Mouse (Mus musculus) embryonic facial prominence, embryonic 15.5 days (tissue): ENCODE measurements around the gene Gdf2. TPM values are rescaled to one million over a fixed set of nuclear protein-coding genes. Genes with fewer than 3 reads are reported as not detected.

ENCODE experiments used
- ATAC-seq: fragments of 200-750 bp; cut with Nextera tagmentation; 2 replicates; pipeline ENCODE4 v1.8.0; 2017; ENCODE audit warnings: low read depth, moderate TSS enrichment; ENCODE audit not compliant: insufficient number of reproducible peaks, low FRiP score, low TSS enrichment
- H3K27ac ChIP-seq: fragments of 300-500 bp; sonication (generic); replicated peaks from 2 replicates; pipeline ENCODE4 v1.5.1; 2015; ENCODE audit warnings: mild to moderate bottlenecking, inconsistent platforms
- H3K27me3 ChIP-seq: fragments of 300-500 bp; sonication (generic); 2 replicates; pipeline ENCODE4 v1.6.1; 2015; ENCODE audit warnings: inconsistent platforms
- H3K36me3 ChIP-seq: fragments of 300-500 bp; sonication (generic); 2 replicates; pipeline ENCODE4 v1.6.1; 2015; ENCODE audit warnings: mild to moderate bottlenecking, inconsistent platforms
- H3K4me1 ChIP-seq: fragments of 300-500 bp; sonication (generic); 2 replicates; pipeline ENCODE4 v1.6.1; 2015; ENCODE audit warnings: inconsistent platforms
- H3K4me2 ChIP-seq: fragments of 300-500 bp; sonication (generic); replicated peaks from 2 replicates; pipeline ENCODE4 v1.6.1; 2015; ENCODE audit warnings: mild to moderate bottlenecking, inconsistent platforms
- H3K4me3 ChIP-seq: fragments of 300-500 bp; sonication (generic); replicated peaks from 2 replicates; pipeline ENCODE4 v1.5.1; 2015; ENCODE audit warnings: mild to moderate bottlenecking, inconsistent platforms
- H3K9ac ChIP-seq: fragments of 300-500 bp; sonication (generic); 2 replicates; pipeline ENCODE4 v1.6.1; 2015; ENCODE audit warnings: inconsistent platforms
- H3K9me3 ChIP-seq: fragments of 300-500 bp; sonication (generic); replicated peaks from 2 replicates; pipeline ENCODE4 v1.6.1; 2016; ENCODE audit warnings: inconsistent platforms
- WGBS: fragments of 180-500 bp; shearing (Covaris S2); methylation state at CpG from one replicate; pipeline ENCODE4 v1.1.7; 2015; 5-methylcytosine and 5-hydroxymethylcytosine counted together
- polyA plus RNA-seq: library from polyadenylated mRNA; unstranded; fragments of >200 nt; fragmentation: Nextera tagmentation; extraction: Ambion mirVana; gene quantifications from 2 replicates; pipeline ENCODE4 v1.2.1, GENCODE M21; 2015

The Gdf2 gene
- polyA plus RNA-seq, 1 experiment from 2014 or later, result not detected

DNA sequence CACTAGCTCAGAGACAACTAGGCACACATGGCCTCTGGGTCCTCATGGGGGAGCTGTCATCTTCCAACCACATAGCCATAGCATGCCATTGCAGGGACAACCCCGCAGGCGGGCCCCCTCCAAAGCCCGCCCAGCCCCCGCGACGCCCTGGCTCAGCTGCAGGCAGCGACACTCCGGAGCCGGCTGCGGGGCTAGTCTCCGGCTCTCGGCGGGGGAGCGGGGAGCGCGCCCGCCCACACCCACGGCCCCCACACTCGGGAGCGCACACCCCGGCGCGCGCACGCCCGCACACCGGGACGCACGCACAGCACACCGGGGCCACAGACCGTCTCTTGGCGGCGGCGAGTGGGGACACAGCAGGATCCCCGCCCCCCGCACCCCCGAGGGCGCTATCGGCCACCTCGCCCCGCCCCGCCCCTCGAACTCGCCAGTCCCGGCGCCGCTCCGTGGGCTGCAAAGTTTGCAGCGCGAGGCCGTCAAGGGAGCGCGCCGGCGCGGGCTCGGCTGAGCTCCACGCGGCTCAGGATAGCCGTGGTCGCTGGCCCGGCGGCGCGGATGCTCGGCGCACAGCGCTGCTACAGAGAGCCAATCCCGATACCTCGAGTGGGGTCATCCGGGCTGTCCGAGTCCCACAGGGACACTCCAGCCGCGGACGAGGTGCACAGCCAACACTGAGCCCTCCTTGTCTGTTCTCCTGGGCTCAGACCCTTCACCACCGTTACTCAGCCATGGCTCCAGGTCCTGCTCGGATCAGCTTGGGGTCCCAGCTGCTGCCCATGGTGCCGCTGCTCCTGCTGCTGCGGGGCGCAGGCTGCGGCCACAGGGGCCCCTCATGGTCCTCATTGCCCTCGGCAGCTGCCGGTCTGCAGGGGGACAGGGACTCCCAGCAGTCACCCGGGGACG, 17.4 kb upstream of the Gdf2 start, which contains the start of gene Gdf10:
Gene Gdf10, plus strand, starts transcription at position 420 of the 903 bp plus-strand sequence.
- peak; percentile 82 for ATAC-seq
- under 1% methylated on average over 78 of the region's 85 CpGs for WGBS
- H3K4me1 ChIP-seq, result peaks cover 36% of the 10 kb centered on the region

DNA sequence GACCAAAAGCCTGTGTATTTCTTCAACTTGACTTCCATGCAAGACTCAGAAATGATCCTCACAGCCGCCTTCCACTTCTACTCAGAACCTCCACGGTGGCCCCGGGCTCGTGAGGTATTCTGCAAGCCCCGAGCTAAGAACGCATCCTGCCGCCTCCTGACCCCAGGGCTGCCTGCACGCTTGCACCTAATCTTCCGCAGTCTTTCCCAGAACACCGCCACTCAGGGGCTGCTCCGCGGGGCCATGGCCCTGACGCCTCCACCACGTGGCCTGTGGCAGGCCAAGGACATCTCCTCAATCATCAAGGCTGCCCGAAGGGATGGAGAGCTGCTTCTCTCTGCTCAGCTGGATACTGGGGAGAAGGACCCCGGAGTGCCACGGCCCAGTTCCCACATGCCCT, 9.0 kb upstream of the Gdf2 start:
- H3K27ac ChIP-seq, result no peak overlapping the region
- H3K4me2 ChIP-seq, result no peak overlapping the region
- H3K9ac ChIP-seq, result no peak overlapping the region
- H3K4me3 ChIP-seq, result no peak overlapping the region
- H3K27me3 ChIP-seq, result peaks cover 28% of the 10 kb centered on the region
- 55% methylated on average over 17 of the region's 17 CpGs for WGBS
- no peak for ATAC-seq
- H3K9me3 ChIP-seq, result no peaks in the 10 kb centered on the region
- H3K4me1 ChIP-seq, result peaks cover 15% of the 10 kb centered on the region; the same call in 1 of the 2 replicates
- no peaks in the 10 kb centered on the region; the same call in 1 of the 2 replicates for H3K36me3 ChIP-seq

More for the DNA sequence above, 17.4 kb upstream of the Gdf2 start, which contains the start of gene Gdf10:
- no peaks in the 10 kb centered on the region for H3K36me3 ChIP-seq
- H3K27ac ChIP-seq, result peak within 1 kb of the TSS; percentile 51
- H3K9me3 ChIP-seq, result no peaks in the 10 kb centered on the region
- H3K27me3 ChIP-seq, result peaks cover 64% of the 10 kb centered on the region
- H3K4me3 ChIP-seq, result peak within 1 kb of the TSS; percentile 57
- H3K9ac ChIP-seq, result peak within 1 kb of the TSS; percentile 33
- H3K4me2 ChIP-seq, result peak within 1 kb of the TSS; percentile 96

DNA sequence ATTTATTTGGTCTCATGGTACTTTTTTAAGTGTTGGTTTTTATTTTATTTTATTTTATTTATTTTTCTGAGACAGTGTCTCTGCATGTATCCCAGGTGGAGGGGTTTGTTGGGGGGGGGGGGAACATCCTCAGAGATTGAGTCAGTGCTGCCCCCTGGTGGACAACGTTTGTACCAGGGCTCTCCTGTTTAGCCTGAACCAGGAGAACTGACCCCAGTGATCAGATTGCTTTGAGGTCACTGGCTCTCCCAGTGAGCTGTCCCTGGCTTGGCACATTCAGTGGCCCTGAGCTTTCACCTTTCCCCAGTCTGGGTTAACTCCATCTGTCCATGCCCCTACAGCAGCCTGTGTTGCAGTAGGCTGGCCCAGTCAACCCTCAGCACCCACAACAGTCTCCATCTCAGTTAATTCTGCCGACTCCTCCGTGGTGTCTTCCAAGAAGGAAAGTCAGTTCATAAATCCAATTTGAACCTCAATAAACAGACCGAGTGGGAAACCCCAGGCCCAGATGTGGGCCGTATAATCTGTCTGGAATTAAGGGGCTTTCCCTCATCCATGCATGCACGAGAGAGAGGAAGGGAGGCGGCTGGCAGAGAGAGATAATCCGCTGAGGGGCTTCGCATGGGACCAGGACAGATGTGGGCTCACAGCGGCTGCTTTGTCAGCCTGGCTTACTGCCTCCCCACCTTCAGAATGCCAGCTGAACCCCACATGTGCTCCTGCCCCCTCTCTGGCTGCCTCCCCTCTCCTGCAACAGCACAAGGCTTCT, 7.7 kb upstream of the Gdf2 start:
- H3K36me3 ChIP-seq, result no peaks in the 10 kb centered on the region; the same call in 1 of the 2 replicates
- 0 out of 2 replicates have a peak, but pooled peaks have one; percentile 41 for ATAC-seq
- H3K27ac ChIP-seq, result no peak overlapping the region
- H3K9me3 ChIP-seq, result no peaks in the 10 kb centered on the region
- 36% methylated on average over 10 of the region's 10 CpGs for WGBS
- peaks cover 15% of the 10 kb centered on the region; the same call in 1 of the 2 replicates for H3K4me1 ChIP-seq
- H3K9ac ChIP-seq, result no peak overlapping the region
- H3K27me3 ChIP-seq, result peaks cover 27% of the 10 kb centered on the region
- H3K4me2 ChIP-seq, result no peak overlapping the region
- H3K4me3 ChIP-seq, result no peak overlapping the region

DNA sequence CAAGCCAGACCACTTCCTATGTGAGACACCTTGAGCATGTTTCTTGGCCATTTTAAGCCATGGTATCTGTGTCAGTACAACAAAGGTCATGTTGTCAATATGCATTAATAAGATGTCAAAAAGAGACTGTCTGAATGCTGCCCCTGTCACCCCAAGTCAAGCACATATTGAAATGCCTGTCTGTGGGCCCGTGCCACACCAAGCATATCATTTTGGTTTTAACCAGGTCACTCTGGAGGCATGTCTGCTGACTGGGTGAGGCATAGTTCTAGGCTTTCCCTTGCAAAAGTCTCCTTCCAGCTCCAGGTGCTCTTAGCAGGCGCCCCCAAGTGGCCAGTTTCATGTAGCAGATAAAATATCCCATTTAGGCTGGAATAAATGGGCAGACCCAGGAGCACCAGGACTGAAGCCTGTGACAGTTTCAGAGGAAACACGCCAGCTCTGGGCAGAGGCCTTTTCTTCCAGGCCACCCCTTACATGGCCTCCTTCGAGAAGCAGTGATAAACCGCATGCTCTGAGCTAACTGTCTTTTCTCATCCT, 7.0 kb upstream of the Gdf2 start:
- WGBS, result 40% methylated on average over 5 of the region's 5 CpGs
- peaks cover 27% of the 10 kb centered on the region for H3K27me3 ChIP-seq
- no peak overlapping the region for H3K27ac ChIP-seq
- no peak for ATAC-seq
- no peaks in the 10 kb centered on the region; the same call in 1 of the 2 replicates for H3K36me3 ChIP-seq
- no peak overlapping the region for H3K4me3 ChIP-seq
- H3K9ac ChIP-seq, result no peak overlapping the region
- no peak overlapping the region for H3K4me2 ChIP-seq
- H3K9me3 ChIP-seq, result no peaks in the 10 kb centered on the region
- H3K4me1 ChIP-seq, result peaks cover 15% of the 10 kb centered on the region; the same call in 1 of the 2 replicates

DNA sequence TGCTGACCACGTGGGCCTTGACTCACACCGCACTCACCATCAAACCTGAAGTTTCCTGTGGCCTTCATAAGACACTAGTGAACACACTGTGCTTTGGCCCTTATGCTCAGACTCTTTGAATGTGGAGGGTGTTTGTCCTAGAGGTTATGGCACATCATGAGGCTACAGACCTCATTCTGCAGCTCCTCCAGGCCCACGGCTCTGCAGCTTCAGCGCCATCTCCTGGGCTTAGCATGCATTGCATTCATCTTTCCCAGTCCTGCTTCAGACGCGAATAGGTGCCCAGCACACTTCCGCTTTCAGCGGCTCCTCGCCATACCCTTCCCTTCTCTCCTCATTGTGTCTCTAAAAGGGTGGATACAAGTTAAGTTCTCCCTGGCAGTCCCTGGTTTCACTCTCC, 1.7 kb upstream of the Gdf2 start:
- Histone ChIP-seq H3K9ac (no peak overlapping the region), H3K4me1 (0 out of 2 replicates have a peak, but pooled peaks cover 4% of the 10 kb centered on the region), H3K36me3 (no peaks in the 10 kb centered on the region), H3K27me3 (peaks cover 3% of the 10 kb centered on the region; the same call in 1 of the 2 replicates), H3K27ac (no peak overlapping the region), H3K4me2 (peak overlapping the region; percentile 36), H3K9me3 (no peaks in the 10 kb centered on the region), H3K4me3 (no peak overlapping the region)
- ATAC-seq, result no peak
- WGBS, result 28% methylated on average over 9 of the region's 9 CpGs

DNA sequence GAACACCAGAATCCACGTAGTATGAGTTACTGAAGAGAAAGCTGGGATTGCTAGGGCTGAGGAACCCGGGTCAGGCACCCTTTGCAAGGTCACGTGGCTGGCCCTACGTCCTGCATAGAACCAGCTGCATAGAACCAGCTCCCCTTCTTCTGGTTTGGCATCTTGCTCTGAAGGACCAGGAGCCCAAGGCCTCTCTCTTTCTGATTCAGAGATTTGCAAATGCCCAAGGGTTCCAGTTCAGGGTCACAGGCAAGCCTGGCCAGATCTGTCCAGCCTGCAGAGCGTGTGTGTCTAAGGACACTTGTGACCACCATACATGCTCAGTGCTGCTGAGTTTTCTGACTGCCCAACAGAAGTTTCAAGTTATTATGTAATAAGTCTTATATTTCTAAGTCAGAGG, 1.4 kb downstream of the Gdf2 start:
- H3K9me3 ChIP-seq, result no peaks in the 10 kb centered on the region
- no peak for ATAC-seq
- WGBS, result 82% methylated on average over 5 of the region's 5 CpGs
- H3K4me1 ChIP-seq, result 0 out of 2 replicates have a peak, but pooled peaks cover 4% of the 10 kb centered on the region
- peaks cover 3% of the 10 kb centered on the region; the same call in 1 of the 2 replicates for H3K27me3 ChIP-seq
- no peaks in the 10 kb centered on the region for H3K36me3 ChIP-seq
- H3K9ac ChIP-seq, result no peak overlapping the region
- no peak overlapping the region for H3K27ac ChIP-seq
- H3K4me3 ChIP-seq, result no peak overlapping the region
- H3K4me2 ChIP-seq, result no peak overlapping the region

DNA sequence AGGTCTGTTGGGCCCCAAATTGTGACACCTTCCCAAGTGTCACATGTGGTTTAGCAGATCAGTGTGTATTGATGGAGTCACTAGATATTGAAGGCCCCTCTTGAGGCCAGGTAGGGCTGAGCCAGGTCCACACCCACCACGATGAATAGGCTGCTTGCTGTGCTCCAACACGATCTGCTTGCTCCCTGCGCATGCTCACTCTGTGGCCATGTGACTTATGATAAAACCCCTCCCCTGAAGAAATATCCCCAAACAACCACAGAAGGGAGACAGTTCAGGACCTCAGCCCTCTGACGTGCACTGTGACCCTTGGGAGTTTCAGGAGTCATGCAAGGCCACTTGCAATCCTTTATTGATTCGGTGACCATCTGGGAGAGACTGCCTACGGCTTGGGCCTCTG, 5.3 kb downstream of the Gdf2 start:
- H3K27ac ChIP-seq, result no peak overlapping the region
- H3K4me2 ChIP-seq, result no peak overlapping the region
- H3K9me3 ChIP-seq, result no peaks in the 10 kb centered on the region
- 0 out of 2 replicates have a peak, but pooled peaks cover 3% of the 10 kb centered on the region for H3K27me3 ChIP-seq
- no peaks in the 10 kb centered on the region for H3K4me1 ChIP-seq
- no peak overlapping the region for H3K4me3 ChIP-seq
- no peak overlapping the region for H3K9ac ChIP-seq
- ATAC-seq, result no peak
- H3K36me3 ChIP-seq, result no peaks in the 10 kb centered on the region
- 74% methylated on average over 6 of the region's 6 CpGs for WGBS

DNA sequence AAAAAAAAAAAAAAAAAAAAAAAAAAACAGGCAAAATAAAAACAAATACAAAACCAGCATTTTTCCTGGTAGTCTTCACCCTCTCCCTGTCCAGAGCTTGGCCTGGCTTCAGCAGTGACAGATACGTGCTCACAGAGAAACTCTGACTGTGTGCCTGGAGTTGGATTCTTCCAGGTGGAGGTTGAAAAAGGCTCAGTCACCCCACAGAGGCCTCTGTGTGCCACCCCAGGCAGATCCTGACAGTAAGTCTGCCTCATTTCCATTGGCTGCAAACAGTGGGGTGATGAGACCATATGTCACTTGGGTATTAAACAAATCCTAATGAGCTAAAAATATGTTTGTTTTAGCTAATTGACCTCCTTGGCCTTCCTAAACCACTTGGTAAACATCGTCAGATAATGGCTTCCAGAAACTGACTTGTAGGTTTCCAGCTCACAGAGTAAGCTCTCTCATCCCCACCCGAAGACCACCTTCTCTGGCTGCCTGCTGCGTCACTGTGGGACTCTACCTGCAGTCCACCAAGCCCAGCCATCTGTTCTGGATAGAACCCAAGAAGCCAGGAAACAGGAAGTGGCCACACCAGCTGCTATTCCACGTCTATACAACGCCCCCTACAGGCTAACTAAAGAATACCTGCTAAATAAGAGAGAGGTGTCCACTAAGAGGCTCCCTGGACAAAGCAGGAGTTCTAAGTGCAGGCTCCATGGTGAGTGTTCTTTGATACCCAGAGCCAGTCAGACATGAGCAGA, 11.6 kb downstream of the Gdf2 start:
- Histone ChIP-seq H3K36me3 (no peaks in the 10 kb centered on the region), H3K9ac (no peak overlapping the region), H3K4me3 (no peak overlapping the region), H3K4me2 (no peak overlapping the region), H3K4me1 (no peaks in the 10 kb centered on the region), H3K9me3 (no peaks in the 10 kb centered on the region), H3K27ac (no peak overlapping the region), H3K27me3 (no peaks in the 10 kb centered on the region; the same call in 1 of the 2 replicates)
- 28% methylated on average over 6 of the region's 6 CpGs for WGBS
- no peak for ATAC-seq

DNA sequence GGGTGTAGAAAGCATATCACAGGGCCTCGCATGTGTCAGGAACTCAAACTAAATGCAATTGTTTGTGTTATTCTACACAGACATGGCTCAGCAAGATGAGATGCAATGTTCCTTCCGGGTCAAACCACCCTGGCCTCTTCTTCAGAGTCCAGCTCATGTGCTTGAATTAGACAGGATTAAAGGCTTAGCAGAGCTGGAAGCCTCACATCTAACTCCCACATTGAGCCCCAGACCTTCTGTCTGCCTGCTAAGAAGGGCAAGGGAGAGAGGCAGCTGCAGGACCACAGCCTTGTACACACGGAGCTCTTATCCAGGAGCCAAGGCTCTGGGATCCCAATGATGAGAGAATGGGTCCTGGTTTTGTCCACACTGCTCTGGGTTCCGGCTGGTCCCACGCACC, 12.9 kb downstream of the Gdf2 start, which contains the start of gene Rbp3:
Gene Rbp3, plus strand, starts transcription at position 243 of the 400 bp plus-strand sequence.
- Histone ChIP-seq H3K4me1 (no peaks in the 10 kb centered on the region), H3K27ac (no peak within 1 kb of the TSS), H3K4me3 (no peak within 1 kb of the TSS), H3K9me3 (no peaks in the 10 kb centered on the region), H3K36me3 (no peaks in the 10 kb centered on the region), H3K9ac (no peak within 1 kb of the TSS), H3K4me2 (no peak within 1 kb of the TSS), H3K27me3 (no peaks in the 10 kb centered on the region; the same call in 1 of the 2 replicates)
- no peak for ATAC-seq
- WGBS, result 76% methylated on average over 5 of the region's 5 CpGs

DNA sequence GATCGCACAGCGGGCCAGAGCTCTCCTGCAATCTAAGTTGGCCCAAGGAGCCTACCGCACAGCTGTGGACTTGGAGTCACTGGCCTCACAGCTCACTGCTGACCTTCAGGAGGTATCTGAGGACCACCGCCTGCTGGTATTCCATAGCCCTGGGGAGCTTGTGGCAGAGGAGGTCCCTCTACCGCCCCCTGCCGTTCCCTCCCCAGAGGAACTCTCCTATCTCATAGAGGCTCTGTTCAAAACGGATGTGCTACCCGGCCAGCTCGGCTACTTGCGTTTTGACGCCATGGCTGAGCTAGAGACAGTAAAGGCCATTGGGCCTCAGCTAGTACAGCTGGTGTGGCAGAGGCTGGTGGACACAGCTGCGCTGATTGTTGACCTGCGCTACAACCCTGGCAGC, 15.2 kb downstream of the Gdf2 start:
- no peak overlapping the region for H3K9ac ChIP-seq
- no peaks in the 10 kb centered on the region for H3K9me3 ChIP-seq
- H3K27ac ChIP-seq, result no peak overlapping the region
- H3K27me3 ChIP-seq, result no peaks in the 10 kb centered on the region; the same call in 1 of the 2 replicates
- no peak for ATAC-seq
- no peaks in the 10 kb centered on the region for H3K4me1 ChIP-seq
- no peak overlapping the region for H3K4me3 ChIP-seq
- no peak overlapping the region for H3K4me2 ChIP-seq
- H3K36me3 ChIP-seq, result no peaks in the 10 kb centered on the region
- 70% methylated on average over 13 of the region's 13 CpGs for WGBS
